Mouse (Mus musculus) layer of hippocampus, adult 8-10 months (tissue): ENCODE data around the gene Tfap4. TPM values are rescaled to one million over a fixed set of nuclear protein-coding genes. Genes with fewer than 3 reads are reported as not detected.
A peak's percentile ranks its signal among the peaks of the same experiment; 100 is the strongest.
"Not testable (repeated sequence)": the region's sequence is repeated elsewhere in the genome, so short reads cannot be mapped to it uniquely, and the experiment has no call there.

Experiments used
- DNase-seq, 2 experiments: peaks; one replicate each; pipeline ENCODE4 v3.0.0; 2022; ENCODE audit warnings: low spot score in 2 of 2
- total RNA-seq, 4 experiments: library from RNA; stranded (reverse); gene quantifications; 2 replicates each; pipeline ENCODE4 v1.2.4; 2022

The Tfap4 gene
- total RNA-seq, 4 experiments from 2014 or later, result 5.8 to 7.4 (median 7.4) TPM

DNA sequence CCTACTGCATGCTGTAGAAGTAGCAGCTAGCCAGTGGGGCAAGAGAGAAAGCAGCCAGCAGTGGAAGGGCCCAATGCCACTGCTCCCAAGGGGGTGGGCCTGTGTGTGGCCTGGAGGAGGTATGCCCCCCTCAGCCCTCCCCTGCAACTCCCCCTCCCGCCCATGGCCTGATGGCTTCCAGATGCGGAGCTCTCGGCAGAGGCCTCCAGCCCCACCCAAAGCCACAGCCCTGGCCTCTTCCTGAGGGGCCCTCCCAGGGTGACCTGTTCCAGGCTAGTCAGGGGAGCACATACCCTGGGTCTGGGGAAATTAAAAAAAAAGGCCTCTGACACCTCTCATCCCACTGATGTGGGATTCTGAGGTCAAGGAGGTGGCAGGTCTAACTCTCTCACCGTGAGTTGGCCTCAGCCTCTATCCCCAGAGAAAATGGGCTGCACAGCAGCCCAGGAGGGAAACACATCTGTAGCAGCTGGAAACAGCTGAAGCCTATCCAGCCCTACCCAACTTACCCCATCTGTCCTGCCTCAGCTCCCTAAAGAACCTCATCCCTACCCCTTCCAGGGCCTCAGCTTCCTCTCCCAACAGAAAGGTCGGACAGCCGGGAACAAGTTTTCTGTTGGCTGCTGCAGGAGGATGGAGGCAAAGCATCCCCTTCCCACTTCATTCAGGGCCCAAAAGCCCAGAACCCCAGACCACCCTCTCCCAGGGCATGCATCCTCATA, 6.7 kb downstream of the Tfap4 start:
- DNase-seq, result no peak

DNA sequence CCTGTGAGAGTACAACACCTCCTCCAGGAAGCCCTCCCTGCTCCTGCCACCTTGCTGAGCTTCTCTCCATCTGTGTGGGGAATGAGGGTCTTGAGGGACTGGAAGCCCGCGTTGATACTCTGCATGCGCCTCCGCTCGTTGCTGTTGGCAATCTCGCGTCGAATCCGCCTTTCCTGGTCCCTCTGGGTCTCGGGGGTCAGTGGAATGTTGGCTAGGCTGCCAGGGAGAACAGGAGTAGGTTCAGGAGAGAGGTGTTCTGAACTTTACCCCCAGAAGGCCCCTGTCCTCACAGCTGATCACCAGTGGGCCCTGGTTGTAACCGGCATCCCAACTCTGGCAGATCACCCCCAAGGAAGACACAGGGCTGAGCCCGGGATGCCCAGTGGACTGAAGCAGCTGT, 7.8 kb downstream of the Tfap4 start:
- DNase-seq, result no peak

DNA sequence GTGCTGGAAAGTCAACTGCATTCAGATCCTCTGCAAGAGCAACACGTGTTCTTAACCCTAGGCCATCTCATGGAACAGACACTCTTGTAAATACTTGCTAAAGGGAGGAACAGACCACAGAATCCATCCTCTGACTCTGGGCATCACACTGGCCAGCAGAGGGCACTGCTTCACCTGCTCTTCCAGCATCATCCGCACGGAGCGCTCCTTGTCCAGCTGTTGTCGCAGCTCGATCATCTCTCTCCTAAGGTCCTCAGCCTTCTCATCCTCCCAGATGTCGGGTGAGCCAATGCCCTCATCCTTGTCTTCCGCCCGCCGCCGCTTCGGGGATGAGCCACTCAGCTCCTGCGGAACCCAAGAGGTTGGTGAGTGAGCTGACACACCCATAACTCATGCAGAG, 8.6 kb downstream of the Tfap4 start:
- peak in 1 of 2 experiments; percentile 72 for DNase-seq

DNA sequence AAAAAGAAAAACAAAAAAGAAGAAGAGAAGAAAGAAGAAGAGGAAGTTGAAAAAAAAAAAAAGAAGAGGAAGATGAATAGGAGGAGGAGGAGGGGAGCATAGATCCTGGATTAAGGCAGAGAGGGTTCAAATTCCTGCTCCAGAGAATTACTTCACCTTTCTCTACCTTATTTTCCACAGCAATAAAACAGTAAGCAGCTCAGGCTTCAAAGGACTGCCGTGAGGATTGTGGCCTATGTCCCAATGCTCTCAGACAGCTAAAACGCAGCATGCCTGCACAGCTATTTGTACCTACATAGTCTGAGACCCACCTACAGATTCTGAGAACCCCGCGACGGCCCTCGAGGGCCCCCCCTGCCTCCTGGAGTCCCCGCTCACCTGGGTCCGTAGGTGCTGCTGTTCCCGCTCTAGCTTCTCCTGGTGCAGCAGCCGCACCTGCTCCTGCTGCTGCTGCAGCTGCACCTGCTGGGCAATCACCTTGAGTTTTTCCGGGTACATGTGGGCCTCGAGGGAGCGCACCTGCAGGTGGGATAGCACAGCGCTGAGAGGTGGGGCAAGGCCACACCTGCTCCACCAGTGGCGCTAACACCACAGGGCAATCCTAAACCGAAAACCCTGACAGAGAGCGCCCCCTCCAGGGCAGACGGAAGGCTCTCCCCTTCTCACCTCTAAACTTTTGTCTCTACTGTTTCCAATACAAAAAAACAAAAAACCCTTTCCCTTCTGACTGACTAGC, 10.5 kb downstream of the Tfap4 start:
- DNase-seq, result no peak

DNA sequence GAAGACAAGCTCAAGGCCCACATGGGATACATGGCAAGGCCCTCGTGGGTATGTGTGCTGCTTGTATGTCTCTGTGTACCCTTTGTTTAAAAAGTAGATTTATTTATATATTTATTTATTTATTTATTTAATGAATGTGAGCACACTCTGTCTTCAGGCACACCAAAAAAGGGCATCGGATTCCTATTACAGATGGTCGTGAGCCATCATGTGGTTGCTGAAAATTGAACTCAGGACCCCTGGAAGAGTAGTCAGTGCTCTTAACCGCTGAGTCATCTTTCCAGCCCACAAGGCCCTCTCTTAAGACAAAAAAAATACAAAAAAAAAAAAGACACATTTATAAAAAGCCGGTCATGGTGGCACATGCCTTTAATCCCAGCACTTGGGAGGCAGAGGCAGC, 12.0 kb downstream of the Tfap4 start:
- DNase-seq, result no peak

DNA sequence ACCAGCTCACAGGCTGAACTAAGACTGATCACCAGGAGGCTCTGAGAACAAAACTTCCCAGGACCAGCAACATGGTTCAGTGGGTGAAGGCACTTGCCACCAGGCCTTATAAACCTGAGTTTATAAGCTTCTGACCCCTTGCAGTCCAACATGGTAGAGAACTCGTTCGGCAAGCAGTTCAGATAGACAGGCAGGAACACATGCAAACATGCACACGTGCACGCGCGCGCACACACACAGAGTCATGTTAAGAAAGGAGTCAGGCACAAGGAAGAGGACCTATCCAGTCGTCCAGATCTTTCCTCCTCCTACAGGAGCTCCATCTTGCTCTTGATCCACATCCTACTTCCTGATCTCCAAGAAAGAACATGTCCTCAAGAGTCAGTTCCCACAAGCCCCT, 12.8 kb downstream of the Tfap4 start:
- DNase-seq, result no peak

DNA sequence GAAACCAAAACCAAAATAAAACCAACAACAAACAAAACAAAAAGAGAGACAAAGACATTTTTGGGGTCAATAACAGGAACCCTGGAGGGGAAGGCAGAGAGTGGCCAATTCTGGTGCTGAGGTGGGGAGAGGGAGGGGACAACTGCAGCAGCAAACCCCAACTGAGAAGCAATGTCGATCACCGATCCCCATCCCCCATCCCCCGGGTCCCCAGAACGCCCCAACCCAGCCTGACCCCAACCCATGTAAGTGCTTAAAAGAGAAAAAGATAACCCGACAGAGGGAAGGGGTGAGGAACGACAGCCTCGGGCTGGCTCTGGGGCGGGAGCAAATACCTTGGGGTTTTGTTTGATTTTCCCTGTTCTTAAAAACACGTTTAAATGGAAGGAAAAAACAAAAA, 14.8 kb downstream of the Tfap4 start:
- no peak for DNase-seq

DNA sequence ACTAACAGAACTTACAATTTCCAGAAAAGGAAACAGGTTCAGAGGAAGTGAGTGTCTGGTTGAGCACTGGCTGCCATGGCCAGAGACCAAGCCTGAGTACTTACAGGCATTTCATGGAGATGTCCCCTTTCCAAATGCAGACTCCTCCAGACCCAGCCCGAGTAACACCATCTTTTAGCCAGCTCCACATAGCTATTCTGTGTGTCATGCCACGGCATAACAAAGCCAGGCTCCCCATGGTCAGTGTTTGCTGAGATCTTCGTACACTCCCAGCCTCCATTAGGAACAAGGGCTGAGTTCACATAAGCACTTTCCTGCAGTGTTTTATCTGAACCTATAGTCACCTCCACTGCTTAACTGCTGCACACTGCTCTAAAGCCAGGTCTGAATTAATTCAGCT, 16.4 kb downstream of the Tfap4 start:
- DNase-seq, result no peak

DNA sequence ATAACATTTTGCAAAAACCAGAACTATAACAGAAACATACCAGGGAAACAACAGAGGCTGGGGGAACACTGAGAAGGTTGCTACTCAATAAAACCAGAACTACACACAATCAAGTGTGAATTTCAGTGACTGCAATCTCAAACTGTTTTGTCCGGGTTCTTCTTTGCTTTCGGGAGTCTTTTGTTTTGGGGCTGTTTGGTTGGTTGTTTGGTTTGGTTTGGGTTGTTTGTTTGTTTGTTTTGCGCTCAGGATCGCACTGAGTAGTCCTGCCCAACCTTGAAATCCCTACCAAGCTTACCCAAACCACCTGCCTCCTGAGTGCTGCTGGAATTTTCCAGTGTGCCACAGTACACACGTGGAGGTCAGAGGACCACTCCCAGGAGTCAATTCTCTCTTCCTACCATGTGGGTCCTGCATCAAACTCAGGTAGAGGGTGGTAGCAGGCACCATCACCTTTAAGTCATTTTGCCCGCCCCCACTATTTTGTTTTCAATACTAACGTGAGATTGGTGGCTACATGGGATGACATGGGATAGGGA, 17.3 kb downstream of the Tfap4 start:
- DNase-seq, result no peak

DNA sequence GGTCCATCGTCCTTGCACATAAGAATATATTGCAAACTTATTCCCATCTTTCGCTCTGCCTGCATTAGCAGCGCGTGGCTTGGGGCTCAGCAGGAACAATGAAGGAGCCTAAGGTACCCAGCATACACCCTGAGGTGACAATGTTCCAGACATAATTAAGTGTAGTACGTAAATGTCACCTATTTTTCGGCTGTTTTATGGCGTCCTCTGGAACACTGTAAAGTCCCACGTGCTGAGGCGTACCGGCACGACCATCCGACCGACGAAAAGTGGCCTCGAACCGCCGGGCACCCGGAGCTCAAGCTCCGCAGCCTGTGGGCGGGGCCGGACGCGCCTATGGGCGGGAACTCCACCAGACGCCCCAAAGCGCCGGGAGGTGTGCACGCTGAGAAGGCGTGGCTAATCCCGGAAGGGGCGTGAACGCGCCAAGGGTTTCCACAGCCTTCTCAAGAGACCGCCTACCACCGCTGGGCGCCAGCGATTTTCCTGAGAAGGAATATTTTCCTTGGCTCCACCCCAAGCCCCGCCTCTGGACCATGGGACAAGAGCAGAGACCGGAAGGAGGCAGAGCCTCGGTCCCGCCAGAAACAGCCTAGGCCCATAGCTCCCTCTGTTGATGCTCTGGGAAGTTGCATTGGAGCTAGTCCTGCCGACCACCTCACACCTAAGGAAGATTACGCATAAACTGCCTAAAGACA, 18.0 kb downstream of the Tfap4 start, which contains the start of gene Srl:
Gene Srl, minus strand, starts transcription at position 316 of the 698 bp plus-strand sequence.
- DNase-seq, result peak; percentile 100

DNA sequence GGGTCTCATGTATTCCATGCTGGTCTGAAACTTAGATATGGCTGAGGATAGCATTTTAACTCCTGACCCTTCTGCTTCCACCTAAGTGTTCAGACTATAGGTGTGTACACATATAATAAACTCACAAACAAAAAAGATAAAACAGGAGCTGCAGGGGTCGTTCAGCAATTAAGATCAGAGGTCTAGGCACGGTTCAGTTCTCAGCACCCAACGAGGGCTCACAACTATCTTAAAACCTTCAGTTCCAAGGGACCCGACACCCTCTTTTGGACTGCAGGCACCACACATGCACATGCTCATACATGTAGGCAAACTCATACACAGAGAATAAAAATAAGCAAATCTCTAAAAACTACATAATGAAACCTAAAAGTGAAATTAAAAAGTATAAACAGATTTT, 18.6 kb downstream of the Tfap4 start:
- DNase-seq, result no peak

DNA sequence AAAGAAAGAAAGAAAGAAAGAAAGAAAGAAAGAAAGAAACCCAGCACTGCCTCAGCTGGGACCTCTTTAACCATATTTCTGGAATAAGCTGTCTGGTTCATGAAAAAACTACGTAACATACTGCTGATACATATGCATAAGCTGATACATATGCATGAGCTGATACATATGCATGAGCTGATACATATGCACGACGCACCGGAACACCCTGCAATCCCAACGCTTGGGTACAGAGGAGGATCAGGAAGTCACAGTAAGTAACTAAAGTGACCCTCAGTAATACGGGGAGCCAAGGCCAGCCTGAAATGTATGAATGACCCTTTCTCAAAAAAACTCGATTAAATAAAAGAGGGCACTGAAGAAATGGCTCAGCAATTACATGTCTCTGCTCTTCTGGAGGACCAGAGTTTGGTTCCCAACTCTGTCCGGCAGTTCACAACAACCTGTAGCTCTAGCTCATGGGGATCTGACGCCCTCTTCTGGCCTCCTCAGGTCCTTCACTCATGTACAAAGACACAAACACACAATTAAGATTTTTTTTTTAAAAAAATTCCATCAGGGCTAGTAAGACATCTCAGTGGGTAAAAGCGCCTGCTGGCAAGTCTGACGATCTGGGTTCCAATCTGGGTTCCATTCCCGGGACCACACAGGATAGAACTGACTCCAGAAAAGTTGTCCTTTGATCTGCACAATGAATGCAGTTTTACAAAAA, 19.4 kb downstream of the Tfap4 start:
- DNase-seq, result no peak

DNA sequence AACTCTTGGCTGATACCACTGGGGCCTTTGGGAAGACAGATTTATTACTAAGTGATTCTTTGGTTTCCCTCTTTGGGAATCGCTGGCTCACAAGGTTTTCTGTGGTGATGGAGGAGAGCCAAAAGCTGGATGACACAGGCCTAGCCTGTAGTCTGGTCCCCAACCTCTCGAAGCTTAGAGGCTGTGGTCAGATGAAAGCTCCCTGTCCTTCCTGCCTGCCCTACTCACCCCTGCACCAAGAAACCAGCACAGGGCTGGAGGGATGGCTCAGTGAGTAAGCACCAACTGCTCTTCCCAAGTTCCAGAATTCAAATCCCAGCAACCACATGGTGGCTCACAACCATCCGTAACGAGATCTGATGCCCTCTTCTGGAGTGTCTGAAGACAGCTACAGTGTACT, 20.1 kb downstream of the Tfap4 start:
- no peak for DNase-seq

DNA sequence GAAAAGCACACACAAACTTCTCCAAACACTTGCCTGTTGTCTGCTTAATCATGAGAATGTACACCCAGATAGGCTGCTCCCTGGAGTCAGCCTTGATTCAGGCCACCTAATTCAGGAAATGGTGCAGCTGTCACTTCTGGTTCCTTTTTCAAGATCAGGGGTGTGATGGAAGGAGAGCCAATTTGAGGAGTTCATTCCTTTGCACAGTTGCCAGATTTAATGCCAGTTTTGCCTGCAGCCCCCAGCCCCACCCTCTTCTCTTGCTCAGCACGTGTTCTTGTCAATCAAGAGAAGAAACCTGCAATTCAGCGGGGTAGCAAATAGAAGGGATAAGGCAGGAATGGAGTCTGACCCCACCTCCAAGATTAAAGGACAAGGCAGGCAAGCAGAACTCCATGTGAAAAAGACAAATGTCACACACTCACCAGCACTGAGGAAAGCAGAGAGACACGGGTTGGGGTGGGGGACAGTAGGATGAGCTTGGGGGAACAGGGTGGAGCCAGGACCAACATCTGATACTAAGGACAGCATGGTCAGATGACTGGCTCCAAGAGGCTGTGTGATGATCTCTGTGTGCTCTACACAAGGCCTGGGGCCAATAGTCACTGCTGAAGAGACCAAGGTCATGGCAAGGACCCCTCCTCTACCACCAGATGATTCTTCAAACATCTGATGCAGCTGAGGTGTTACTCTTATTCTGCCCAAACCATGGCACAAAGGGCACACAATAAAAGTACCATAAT, 21.9 kb downstream of the Tfap4 start:
- no peak for DNase-seq

DNA sequence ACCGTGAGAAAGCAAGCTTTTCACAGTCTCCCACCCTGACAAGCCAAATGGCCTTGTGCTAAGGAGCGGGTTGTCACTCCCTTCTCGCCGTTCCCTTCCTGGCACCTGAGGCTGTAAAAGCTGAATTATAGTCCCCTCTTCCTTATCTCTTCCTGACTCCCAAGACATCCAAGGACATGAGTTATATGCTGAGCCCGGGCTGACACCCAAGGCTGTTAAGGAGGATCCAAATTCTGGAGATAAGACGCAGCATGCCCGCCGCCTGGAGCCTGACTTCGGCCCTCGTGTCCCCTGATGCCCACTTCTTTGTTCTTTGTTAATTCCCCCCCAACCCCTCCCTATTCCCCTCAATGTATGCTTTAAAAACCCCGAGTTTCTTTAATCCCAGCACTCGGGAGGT, 32.3 kb downstream of the Tfap4 start:
- DNase-seq, result not testable (repeated sequence)

DNA sequence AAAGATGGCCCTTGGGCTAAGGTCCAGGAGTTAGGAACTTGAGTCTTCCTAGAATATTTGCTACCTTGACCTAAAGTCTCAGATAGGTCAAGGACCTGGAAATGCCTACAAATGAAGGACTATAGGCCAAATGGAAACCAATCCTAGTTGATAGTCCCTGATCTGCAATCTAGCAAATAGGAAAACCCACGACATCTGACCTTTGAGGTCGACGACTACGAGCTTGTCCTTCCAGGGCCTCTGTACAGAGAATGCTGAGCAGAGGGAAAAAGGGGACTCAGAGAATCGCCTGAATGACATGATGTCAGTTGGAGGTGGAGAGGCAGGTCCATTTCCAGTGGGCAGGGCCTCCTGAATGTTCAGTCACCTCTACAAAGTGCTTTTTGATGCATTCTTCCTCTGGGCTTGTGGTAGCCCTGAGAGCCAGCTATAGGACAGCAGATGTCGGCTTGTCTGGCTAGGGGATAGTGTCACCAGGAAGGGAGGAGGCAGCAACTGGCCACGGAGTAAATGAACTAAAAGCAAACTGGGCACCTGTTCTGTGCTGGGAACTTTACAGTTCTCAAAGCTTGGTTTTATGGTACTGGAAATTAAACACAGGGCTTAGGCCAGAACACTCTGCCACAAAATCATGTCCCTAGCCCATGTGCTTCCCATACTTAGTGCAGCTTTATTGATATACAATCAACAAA, 36.2 kb downstream of the Tfap4 start:
- no peak for DNase-seq

DNA sequence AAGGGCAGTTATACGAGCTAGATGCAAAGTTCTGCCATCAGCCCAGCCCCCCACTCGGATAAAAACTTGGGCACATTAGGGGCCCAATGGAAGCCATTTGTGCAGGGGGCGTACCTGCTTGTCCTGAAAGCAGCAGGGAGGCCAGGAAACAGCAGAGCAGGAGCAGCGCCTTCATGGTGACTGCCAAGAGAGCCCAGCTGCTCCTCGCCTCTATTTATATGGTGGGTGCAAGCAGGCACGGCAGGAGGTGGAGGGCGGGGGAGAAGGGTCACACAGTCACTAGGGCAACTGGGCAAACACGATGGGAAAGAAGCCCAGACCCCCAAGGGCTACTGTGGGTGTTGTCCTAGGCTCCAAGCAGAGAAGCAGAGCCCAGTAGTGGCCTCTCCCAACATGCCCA, 36.8 kb downstream of the Tfap4 start:
- peak in 1 of 2 experiments; percentile 32 for DNase-seq

DNA sequence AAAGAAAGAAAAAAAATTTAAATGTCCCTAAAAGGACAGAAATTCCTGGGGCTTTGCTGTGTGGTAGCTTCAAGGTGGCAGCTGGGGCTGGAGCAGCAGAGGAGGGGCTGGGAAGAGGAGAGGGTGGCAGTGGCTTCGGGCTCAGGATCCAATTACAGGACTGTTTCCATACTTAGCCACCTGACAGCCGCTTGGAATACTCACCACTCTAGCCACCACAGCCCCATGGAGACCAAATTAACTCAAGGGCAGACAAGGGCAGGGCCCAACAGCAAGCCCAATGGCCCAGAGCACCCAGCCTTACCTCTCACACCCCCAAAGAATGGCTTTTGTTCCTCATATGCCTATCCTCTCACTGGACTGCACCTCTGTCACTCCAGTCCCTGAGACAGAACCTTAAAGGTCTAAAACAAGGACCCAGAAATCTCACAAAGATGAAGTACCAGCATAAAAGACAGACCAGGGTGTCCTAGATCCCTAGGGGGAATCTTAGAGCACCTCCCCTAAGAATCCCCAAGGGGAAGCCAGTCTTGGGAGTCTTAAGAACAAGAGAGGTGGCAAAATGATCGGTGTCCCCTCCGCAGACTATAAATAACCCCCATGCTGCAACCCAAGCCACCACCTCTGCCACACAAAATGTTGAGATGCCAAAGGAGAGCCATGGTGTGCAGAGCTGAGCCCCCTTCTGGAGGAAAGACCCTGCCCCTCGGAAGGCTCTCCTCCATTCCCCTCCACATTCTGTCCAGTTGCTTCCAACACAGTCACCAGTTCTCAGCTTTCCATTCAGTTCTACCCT, 37.7 kb downstream of the Tfap4 start:
- DNase-seq, result no peak

DNA sequence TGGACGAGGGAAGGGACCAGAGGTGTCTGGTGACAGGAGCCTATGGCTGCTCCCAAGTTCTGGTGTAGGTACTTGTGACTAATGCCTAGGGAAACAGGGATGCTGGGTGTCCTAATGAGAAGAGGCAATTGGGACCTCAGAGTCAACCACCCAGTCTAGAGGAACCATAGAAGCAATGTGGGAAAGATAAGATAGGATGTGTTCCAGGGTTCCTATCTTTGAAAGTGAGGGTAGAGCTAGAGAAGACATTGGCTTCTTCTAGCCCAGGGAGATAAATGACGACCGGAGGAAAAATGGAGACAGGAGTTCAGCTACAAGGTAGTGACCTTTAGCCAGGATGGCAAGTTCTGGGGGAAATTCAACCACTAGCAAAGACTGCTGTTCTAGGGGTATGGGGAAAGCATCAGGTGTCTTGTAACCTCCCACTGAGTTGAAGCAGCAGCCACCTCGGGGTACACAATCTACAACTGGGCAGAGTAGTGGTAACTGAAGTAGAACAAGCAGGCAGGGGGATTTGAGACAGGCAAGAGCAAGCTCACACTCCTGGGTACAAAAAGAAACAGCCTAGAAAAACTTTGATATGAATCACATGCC, 38.5 kb downstream of the Tfap4 start:
- no peak for DNase-seq
